Mouse (Mus musculus): ENCODE measurements around the gene Ddx23.

- TF ChIP-seq CTCF (IDR thresholded peaks at IDR 0.05; ENCODE audit: borderline replicate concordance, control insufficient read depth, extremely low read depth, insufficient read depth, low read length, poor library complexity) = no peak
- TF ChIP-seq POLR2A (IDR thresholded peaks at IDR 0.05; ENCODE audit: control insufficient read depth, extremely low read depth, insufficient read depth, low read length, poor library complexity) = no peak
Measured at GRCm38 (mm10) chr15:98696216-98696615, 33.5 kb upstream of the Ddx23 start.

Measured in thymus, adult 2 months (tissue).